Mouse (Mus musculus): ENCODE data around the gene S1pr1.

DNA sequence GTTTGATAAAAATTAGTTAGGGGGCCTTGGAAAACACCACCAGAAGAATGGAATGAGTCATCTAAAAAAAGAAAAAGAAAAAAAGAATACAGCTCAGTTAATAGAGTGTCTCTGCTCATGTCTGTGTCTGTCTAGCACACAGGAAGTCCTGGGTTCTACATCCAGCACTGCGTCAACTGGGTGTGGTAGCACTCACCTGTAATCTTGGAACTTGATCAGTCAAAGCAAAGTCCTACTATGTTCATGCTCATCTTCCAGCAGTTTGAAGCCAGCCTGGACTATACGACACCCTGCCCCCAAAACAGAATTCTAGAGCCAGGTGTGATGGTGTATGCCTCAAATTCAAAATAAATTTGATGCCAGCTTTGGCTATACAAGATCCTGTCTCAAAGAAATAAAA lies 8.1 kb downstream of the S1pr1 start:
- no peak for TF ChIP-seq MYOG (IDR thresholded peaks at IDR 0.05; ENCODE audit: control insufficient read depth in 1 of 3, insufficient read depth in 1 of 3, insufficient read length in 2 of 3, low read depth in 2 of 3)
- TF ChIP-seq POLR2A (IDR thresholded peaks at IDR 0.05; ENCODE audit: insufficient read length, low read depth), result no peak
- no peak for TF ChIP-seq POLR2AphosphoS2 (IDR thresholded peaks at IDR 0.05; ENCODE audit: insufficient read length, low read depth)
- no peak for TF ChIP-seq MAX (IDR thresholded peaks at IDR 0.05; ENCODE audit: low read depth)
- TF ChIP-seq E2F4 (IDR thresholded peaks at IDR 0.05; ENCODE audit: insufficient read depth), result no peak
- TF ChIP-seq CEBPB (IDR thresholded peaks at IDR 0.05; ENCODE audit: insufficient read depth, poor library complexity, severe bottlenecking), result no peak
- no peak for TF ChIP-seq TCF3 (IDR thresholded peaks at IDR 0.05; ENCODE audit: insufficient read length, low read depth)
